Mouse (Mus musculus): ENCODE results near the gene Ttf1. TPM values are rescaled to one million over a fixed set of nuclear protein-coding genes. Genes with fewer than 3 reads are reported as not detected.

Ttf1 gene
- polyA plus RNA-seq (2014; fragmentation: Illumina TruSeq; extraction: RNeasy Lipid Tissue Mini Kit (QIAGEN cat#74804); ENCODE audit: low replicate concordance) = 14.6 TPM

GRCm38 (mm10) chr2:29060135-29060597 is at the start of gene Ttf1:
Gene Ttf1, plus strand, starts transcription at chr2:29060262.

DNA sequence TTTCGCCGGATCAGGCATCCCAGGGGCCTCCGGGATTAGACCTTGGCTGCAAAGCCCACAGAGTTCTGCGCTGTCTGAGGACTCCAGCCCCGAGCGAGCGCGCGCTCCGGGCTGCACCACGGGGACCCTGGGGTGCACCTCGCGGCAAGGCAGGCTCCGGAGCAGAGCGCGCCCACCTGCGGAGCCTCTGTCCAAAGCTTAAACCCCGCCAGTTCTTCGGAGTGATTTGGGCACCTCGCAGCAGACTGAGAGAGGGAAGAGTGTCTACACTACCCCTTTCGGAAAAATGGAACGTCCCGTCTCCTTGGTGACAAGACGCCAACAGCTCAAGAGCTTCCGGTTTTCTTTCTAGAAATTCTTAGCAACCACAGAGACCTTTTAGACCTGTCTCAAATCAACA is 5.1 kb upstream of the Ttf1 start, which contains the start of gene Cfap77:
TSS of gene Cfap77 (minus strand) at position 76 of the 400 bp plus-strand sequence.

DNA sequence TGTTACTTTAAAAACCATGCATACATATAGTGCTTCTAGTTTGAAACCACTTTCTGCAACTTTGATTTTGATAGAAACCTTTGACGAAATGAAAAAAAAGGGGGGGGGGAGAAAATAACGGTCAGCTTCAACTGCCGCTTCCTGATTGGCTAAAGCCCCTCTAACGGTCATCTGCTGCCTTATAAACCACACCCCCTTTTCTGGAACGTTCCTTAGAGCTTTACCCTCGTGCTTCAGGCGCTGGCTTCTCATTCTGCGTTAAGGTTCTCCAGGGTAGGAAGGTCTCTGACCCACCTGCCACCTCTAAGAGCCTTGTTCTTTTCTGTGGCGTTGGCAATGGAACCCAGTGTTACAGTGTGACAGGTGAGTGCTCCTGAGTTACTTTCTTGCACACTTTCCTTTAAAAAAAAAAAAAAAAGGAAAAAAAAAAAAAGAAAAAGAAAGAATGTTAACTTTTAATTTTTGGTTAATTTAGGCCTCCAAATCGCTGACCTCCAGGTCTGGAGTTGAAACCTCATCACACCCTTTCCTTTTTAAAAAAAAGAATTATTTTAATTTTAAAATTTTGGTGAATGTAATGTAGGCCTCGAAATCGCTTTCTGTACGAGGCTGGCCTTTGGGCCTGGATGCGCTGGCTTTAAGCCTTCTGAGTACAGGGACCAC is 64.0 kb downstream of the Ttf1 start, which contains the start of gene Setx:
TSS of gene Setx (plus strand) at position 275 of the 663 bp plus-strand sequence.

Other genes with a start within 250 kb of the Ttf1 start
- 9.1 TPM for gene Gtf3c4, start 219.9 kb upstream of the Ttf1 start, polyA plus RNA-seq (2014; fragmentation: Illumina TruSeq; extraction: RNeasy Lipid Tissue Mini Kit (QIAGEN cat#74804); ENCODE audit: low replicate concordance)
- gene Ddx31, start 219.9 kb upstream of the Ttf1 start, polyA plus RNA-seq (2014; fragmentation: Illumina TruSeq; extraction: RNeasy Lipid Tissue Mini Kit (QIAGEN cat#74804); ENCODE audit: low replicate concordance) = 3.1 TPM
- gene Barhl1, start 143.6 kb upstream of the Ttf1 start, polyA plus RNA-seq (2014; fragmentation: Illumina TruSeq; extraction: RNeasy Lipid Tissue Mini Kit (QIAGEN cat#74804); ENCODE audit: low replicate concordance) = not detected
- not detected for gene Cfap77, start 5.2 kb upstream of the Ttf1 start, polyA plus RNA-seq (2014; fragmentation: Illumina TruSeq; extraction: RNeasy Lipid Tissue Mini Kit (QIAGEN cat#74804); ENCODE audit: low replicate concordance)
- gene Setx, start 63.9 kb downstream of the Ttf1 start, polyA plus RNA-seq (2014; fragmentation: Illumina TruSeq; extraction: RNeasy Lipid Tissue Mini Kit (QIAGEN cat#74804); ENCODE audit: low replicate concordance) = 20.7 TPM
- not detected for gene Ntng2, start 192.7 kb downstream of the Ttf1 start, polyA plus RNA-seq (2014; fragmentation: Illumina TruSeq; extraction: RNeasy Lipid Tissue Mini Kit (QIAGEN cat#74804); ENCODE audit: low replicate concordance)

Data from small intestine, adult 10 weeks (tissue).